Comparison of ENCODE assay signal across 8 mouse cellular contexts in the genomic region with DNA sequence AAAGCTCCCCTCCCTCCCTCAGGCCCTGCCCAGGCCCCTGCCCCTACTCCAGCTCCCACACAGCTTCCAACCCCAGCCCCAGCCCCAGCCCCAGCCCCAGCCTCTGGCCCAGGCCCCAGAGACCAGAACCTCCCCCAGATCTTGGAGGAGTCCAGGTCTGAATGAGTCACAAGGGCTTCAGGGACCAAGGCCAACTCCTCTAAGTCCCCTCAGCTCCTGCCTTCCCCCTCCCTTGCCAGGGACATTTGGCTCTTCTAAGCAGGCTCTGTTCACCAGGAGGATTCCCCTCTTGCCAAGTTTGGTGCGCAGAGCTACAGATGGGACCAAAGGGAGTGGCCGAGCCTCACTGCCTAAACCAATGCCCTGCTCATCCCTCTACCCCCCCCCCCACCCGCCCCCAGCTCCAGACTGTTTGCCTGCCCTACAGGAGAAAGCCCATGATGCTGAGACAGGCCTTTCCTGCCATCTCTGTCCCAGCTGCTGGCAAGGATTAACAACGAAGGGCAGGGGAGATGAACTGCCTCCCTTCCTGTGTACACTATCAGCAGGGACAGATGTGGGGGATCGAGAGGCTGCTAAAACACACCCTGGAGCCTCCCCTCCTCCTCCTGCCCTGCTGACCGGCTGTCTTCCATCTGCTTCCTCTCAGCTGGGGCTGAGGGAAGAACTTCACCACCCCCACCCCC. TPM values are rescaled to one million over a fixed set of nuclear protein-coding genes. Genes with fewer than 3 reads are reported as not detected.
DNase-seq lines count a peak whose midpoint lies in the region; ATAC-seq and TF ChIP-seq lines count a peak whose summit lies in the region.

No protein-coding gene starts in this region.

- under 1% methylated on average over 6 of the region's 6 CpGs for WGBS in cerebellum, adult 2 months
- WGBS in forebrain, embryonic 13.5 days, result 19% methylated on average over 5 of the region's 6 CpGs
- WGBS in stomach, embryonic 16.5 days, result 15% methylated on average over 6 of the region's 6 CpGs

- peak; percentile 58 for ATAC-seq in forebrain, embryonic 13.5 days
- ATAC-seq in megakaryocyte-erythroid progenitor cell, adult 5-6 weeks (replicated peaks; ENCODE audit: low FRiP score, low TSS enrichment, poor library complexity, severe bottlenecking), result peak; percentile 91
- peak; percentile 90 for ATAC-seq in stomach, embryonic 16.5 days (ENCODE audit: insufficient read depth, low FRiP score)

- TF ChIP-seq CTCF in cerebellum, adult 2 months (IDR thresholded peaks at IDR 0.05; ENCODE audit: borderline replicate concordance, insufficient read depth, low read depth, low read length), result no peak

- peak; percentile 12; the same call in 1 of the 2 replicates for TF ChIP-seq POLR2A in cerebellum, adult 2 months (IDR thresholded peaks at IDR 0.05; ENCODE audit: borderline replicate concordance, insufficient read depth, low read length)

- intact Hi-C loops in heart, postnatal 36 days (cut with DNase I), result no loop called here
- intact Hi-C loops in left cerebral cortex, postnatal 4 days (cut with DNase I), result no loop called here

- DNase-seq in adrenal gland, adult 2 months, result peak; percentile 87
- DNase-seq in adrenal gland, adult 18-20 months (ENCODE audit: low spot score in 2 of 2), result no peak
- peak; percentile 88 to 98 for DNase-seq in cerebellum, adult 2 months
- peak; percentile 63 to 68 for DNase-seq in heart, postnatal 36 days
- DNase-seq in left cerebral cortex, postnatal 4 days, result peak; percentile 94

- no peak overlapping the region for H3K4me3 ChIP-seq in cerebellum, adult 2 months (replicated peaks; ENCODE audit: insufficient read depth, low read depth, low read length)
- H3K4me3 ChIP-seq in forebrain, embryonic 13.5 days, result no peak overlapping the region
- H3K4me3 ChIP-seq in stomach, embryonic 16.5 days (replicated peaks; ENCODE audit: low read length), result no peak overlapping the region

- H3K36me3 ChIP-seq in forebrain, embryonic 13.5 days (ENCODE audit: poor library complexity, severe bottlenecking), result peaks cover 10% of the 10 kb centered on the region
- H3K36me3 ChIP-seq in stomach, embryonic 16.5 days (ENCODE audit: control insufficient read depth, insufficient read depth, low read length), result no peaks in the 10 kb centered on the region

- H3K4me1 ChIP-seq in cerebellum, adult 2 months (ENCODE audit: control insufficient read depth, insufficient read depth, low read length), result peaks cover 82% of the 10 kb centered on the region
- peaks cover 18% of the 10 kb centered on the region for H3K4me1 ChIP-seq in forebrain, embryonic 13.5 days
- peaks cover 35% of the 10 kb centered on the region for H3K4me1 ChIP-seq in stomach, embryonic 16.5 days (ENCODE audit: control insufficient read depth, insufficient read depth, low read length)

- H3K27me3 ChIP-seq in cerebellum, adult 2 months (ENCODE audit: control insufficient read depth, insufficient read depth, low read length), result no peaks in the 10 kb centered on the region
- no peaks in the 10 kb centered on the region for H3K27me3 ChIP-seq in forebrain, embryonic 13.5 days
- H3K27me3 ChIP-seq in stomach, embryonic 16.5 days (ENCODE audit: control insufficient read depth, insufficient read depth, low read length), result no peaks in the 10 kb centered on the region

- H3K27ac ChIP-seq in cerebellum, adult 2 months (ENCODE audit: insufficient read depth, low read length), result peak overlapping the region; percentile 100
- peak overlapping the region; percentile 60 for H3K27ac ChIP-seq in forebrain, embryonic 13.5 days
- H3K27ac ChIP-seq in stomach, embryonic 16.5 days (ENCODE audit: low read length), result peak overlapping the region; percentile 96

- no peak overlapping the region for H3K4me2 ChIP-seq in forebrain, embryonic 13.5 days
- peak overlapping the region; percentile 34 for H3K4me2 ChIP-seq in stomach, embryonic 16.5 days (ENCODE audit: low read depth, low read length)

- peak overlapping the region; percentile 26; the same call in 1 of the 2 replicates for H3K9ac ChIP-seq in forebrain, embryonic 13.5 days
- peak overlapping the region; percentile 52 for H3K9ac ChIP-seq in stomach, embryonic 16.5 days (ENCODE audit: low read length)

- H3K9me3 ChIP-seq in forebrain, embryonic 13.5 days (replicated peaks), result no peaks in the 10 kb centered on the region
- no peaks in the 10 kb centered on the region for H3K9me3 ChIP-seq in stomach, embryonic 16.5 days (replicated peaks; ENCODE audit: control insufficient read depth, low read length)

RNA-seq across cellular contexts. Expression of gene Ccr10, which starts 14.4 kb away (rescaled TPM):
- total RNA-seq in adrenal gland, adult 2 months (2021), result under 1 TPM; 0.26 to 0.83 TPM
- 0.84 and 1.6 TPM in 2 replicates for polyA plus RNA-seq in adrenal gland, adult 2 months (2012; rRNA removed)
- under 1 TPM in 1 of 2 experiments, not detected in 1; 0.51 TPM for total RNA-seq in adrenal gland, adult 18-20 months (2021)
- polyA plus RNA-seq in cerebellum, adult 2 months (2012; rRNA removed), result 0.82 and 1.0 TPM in 2 replicates
- polyA plus RNA-seq in forebrain, embryonic 13.5 days (2015; fragmentation: Nextera tagmentation; extraction: Ambion mirVana), result 0.10 TPM in 1 of 2 replicates, not detected in the other
- total RNA-seq in heart, postnatal 36 days (2021), result under 1 TPM in 1 of 2 experiments, not detected in 1; 0.24 TPM
- total RNA-seq in left cerebral cortex, postnatal 4 days (2021), result not detected
- not detected in 2 replicates for total RNA-seq in megakaryocyte-erythroid progenitor cell, adult 5-6 weeks (2014; fragmentation: Nextera tagmentation)
- not detected in 2 replicates for total RNA-seq in megakaryocyte-erythroid progenitor cell, adult 5-6 weeks (2017)
- polyA plus RNA-seq in stomach, embryonic 16.5 days (2015; fragmentation: Nextera tagmentation; extraction: Ambion mirVana), result 0.26 and 0.43 TPM in 2 replicates

RNA-seq across cellular contexts. Expression of gene Plekhh3, which starts 18.5 kb away (rescaled TPM):
- 10 to 100 TPM; 19.4 to 39.7 TPM for total RNA-seq in adrenal gland, adult 2 months (2021)
- polyA plus RNA-seq in adrenal gland, adult 2 months (2012; rRNA removed), result 112 and 122 TPM in 2 replicates
- 10 to 100 TPM; 24.3 to 25.6 TPM for total RNA-seq in adrenal gland, adult 18-20 months (2021)
- 67.6 and 71.0 TPM in 2 replicates for polyA plus RNA-seq in cerebellum, adult 2 months (2012; rRNA removed)
- polyA plus RNA-seq in forebrain, embryonic 13.5 days (2015; fragmentation: Nextera tagmentation; extraction: Ambion mirVana), result 4.5 and 6.4 TPM in 2 replicates
- 10 to 100 TPM; 25.0 to 27.7 TPM for total RNA-seq in heart, postnatal 36 days (2021)
- total RNA-seq in left cerebral cortex, postnatal 4 days (2021), result 1 to 10 TPM; 5.6 to 6.1 TPM
- total RNA-seq in megakaryocyte-erythroid progenitor cell, adult 5-6 weeks (2014; fragmentation: Nextera tagmentation), result not detected in 2 replicates
- not detected in 2 replicates for total RNA-seq in megakaryocyte-erythroid progenitor cell, adult 5-6 weeks (2017)
- 17.6 and 18.7 TPM in 2 replicates for polyA plus RNA-seq in stomach, embryonic 16.5 days (2015; fragmentation: Nextera tagmentation; extraction: Ambion mirVana)

RNA-seq across cellular contexts. Expression of gene Cntnap1, which starts 19.3 kb away (rescaled TPM):
- total RNA-seq in adrenal gland, adult 2 months (2021), result 1 to 10 TPM; 6.8 TPM
- polyA plus RNA-seq in adrenal gland, adult 2 months (2012; rRNA removed), result 9.3 and 9.4 TPM in 2 replicates
- total RNA-seq in adrenal gland, adult 18-20 months (2021), result 1 to 10 TPM; 6.4 to 7.3 TPM
- 151 and 169 TPM in 2 replicates for polyA plus RNA-seq in cerebellum, adult 2 months (2012; rRNA removed)
- 0.36 and 0.42 TPM in 2 replicates for polyA plus RNA-seq in forebrain, embryonic 13.5 days (2015; fragmentation: Nextera tagmentation; extraction: Ambion mirVana)
- 1 to 10 TPM; 1.5 to 1.7 TPM for total RNA-seq in heart, postnatal 36 days (2021)
- total RNA-seq in left cerebral cortex, postnatal 4 days (2021), result 1 to 10 TPM; 4.8 to 7.4 TPM
- not detected in 2 replicates for total RNA-seq in megakaryocyte-erythroid progenitor cell, adult 5-6 weeks (2014; fragmentation: Nextera tagmentation)
- total RNA-seq in megakaryocyte-erythroid progenitor cell, adult 5-6 weeks (2017), result 0.15 TPM in 1 of 2 replicates, not detected in the other
- polyA plus RNA-seq in stomach, embryonic 16.5 days (2015; fragmentation: Nextera tagmentation; extraction: Ambion mirVana), result 2.3 and 2.6 TPM in 2 replicates

RNA-seq across cellular contexts. Expression of gene Tubg2, which starts 33.9 kb away (rescaled TPM):
- total RNA-seq in adrenal gland, adult 2 months (2021), result 1 to 10 TPM; 6.2 to 7.5 TPM
- 5.5 and 6.0 TPM in 2 replicates for polyA plus RNA-seq in adrenal gland, adult 2 months (2012; rRNA removed)
- total RNA-seq in adrenal gland, adult 18-20 months (2021), result 1 to 10 TPM; 5.9 to 6.4 TPM
- polyA plus RNA-seq in cerebellum, adult 2 months (2012; rRNA removed), result 44.3 and 47.8 TPM in 2 replicates
- polyA plus RNA-seq in forebrain, embryonic 13.5 days (2015; fragmentation: Nextera tagmentation; extraction: Ambion mirVana), result 14.6 and 16.4 TPM in 2 replicates
- 1 to 10 TPM; 3.7 to 3.9 TPM for total RNA-seq in heart, postnatal 36 days (2021)
- total RNA-seq in left cerebral cortex, postnatal 4 days (2021), result 10 to 100 TPM; 38.6 to 41.6 TPM
- total RNA-seq in megakaryocyte-erythroid progenitor cell, adult 5-6 weeks (2014; fragmentation: Nextera tagmentation), result not detected in 2 replicates
- not detected in 2 replicates for total RNA-seq in megakaryocyte-erythroid progenitor cell, adult 5-6 weeks (2017)
- polyA plus RNA-seq in stomach, embryonic 16.5 days (2015; fragmentation: Nextera tagmentation; extraction: Ambion mirVana), result 3.9 and 4.6 TPM in 2 replicates

RNA-seq across cellular contexts. Expression of gene Ezh1, which starts 36.6 kb away (rescaled TPM):
- total RNA-seq in adrenal gland, adult 2 months (2021), result 10 to 100 TPM; 31.3 to 35.0 TPM
- polyA plus RNA-seq in adrenal gland, adult 2 months (2012; rRNA removed), result 17.1 and 20.1 TPM in 2 replicates
- total RNA-seq in adrenal gland, adult 18-20 months (2021), result 10 to 100 TPM; 29.5 to 35.6 TPM
- polyA plus RNA-seq in cerebellum, adult 2 months (2012; rRNA removed), result 64.4 and 70.7 TPM in 2 replicates
- polyA plus RNA-seq in forebrain, embryonic 13.5 days (2015; fragmentation: Nextera tagmentation; extraction: Ambion mirVana), result 12.1 and 13.8 TPM in 2 replicates
- total RNA-seq in heart, postnatal 36 days (2021), result 10 to 100 TPM; 34.8 to 36.7 TPM
- 10 to 100 TPM; 34.3 to 36.6 TPM for total RNA-seq in left cerebral cortex, postnatal 4 days (2021)
- total RNA-seq in megakaryocyte-erythroid progenitor cell, adult 5-6 weeks (2014; fragmentation: Nextera tagmentation), result 18.2 and 20.6 TPM in 2 replicates
- 13.8 and 20.3 TPM in 2 replicates for total RNA-seq in megakaryocyte-erythroid progenitor cell, adult 5-6 weeks (2017)
- polyA plus RNA-seq in stomach, embryonic 16.5 days (2015; fragmentation: Nextera tagmentation; extraction: Ambion mirVana), result 18.5 and 21.8 TPM in 2 replicates

Comparison
In these comparisons a context has a peak if more than half of its experiments do, and no peak if none do; other contexts are left out.
1. DNase-seq: peak in adrenal gland, adult 2 months (single experiment), cerebellum, adult 2 months (2 of 2), heart, postnatal 36 days (2 of 2) and left cerebral cortex, postnatal 4 days (single experiment); none in adrenal gland, adult 18-20 months (0 of 2).
2. RNA of gene Plekhh3, which starts 18.5 kb away (total RNA-seq): 19.4 to 39.7 TPM in adrenal gland, adult 2 months, 25.0 to 27.7 TPM in heart, postnatal 36 days, 24.3 to 25.6 TPM in adrenal gland, adult 18-20 months and 5.6 to 6.1 TPM in left cerebral cortex, postnatal 4 days; not detected in megakaryocyte-erythroid progenitor cell, adult 5-6 weeks; every median in the first group is over 4 times any median in the second.
3. Peak in every context shown above with its lines, with median percentiles within 50 percentile points of each other: H3K27ac ChIP-seq and ATAC-seq.